Mouse (Mus musculus) myocyte (in vitro differentiated cells): Measurements from ENCODE around the gene Prelid1. TPM values are rescaled to one million over a fixed set of nuclear protein-coding genes. Genes with fewer than 3 reads are reported as not detected.

Experiments
- H3K27me3 ChIP-seq: one replicate; pipeline ENCODE4 v1.6.1; 2011; ENCODE audit not compliant: control insufficient read depth, insufficient read depth, insufficient read length
- H3K36me3 ChIP-seq: one replicate; pipeline ENCODE4 v1.6.1; 2011; ENCODE audit not compliant: control insufficient read depth, insufficient read depth
- H3K4me2 ChIP-seq: one replicate; pipeline ENCODE4 v1.6.1; 2011; ENCODE audit warnings: low read depth, control low read depth
- H3K4me3 ChIP-seq: one replicate; pipeline ENCODE4 v1.5.1; 2011; ENCODE audit warnings: mild to moderate bottlenecking, control low read depth, moderate library complexity
- H3K79me2 ChIP-seq: one replicate; pipeline ENCODE4 v1.6.1; 2011; ENCODE audit not compliant: control insufficient read depth, insufficient read depth
- H3ac ChIP-seq: one replicate; pipeline ENCODE4 v1.6.1; 2011; ENCODE audit not compliant: control insufficient read depth, insufficient read length
- CEBPB ChIP-seq: IDR thresholded peaks from 2 replicates; pipeline ENCODE4 v1.6.1; 2011; ENCODE audit warnings: mild to moderate bottlenecking, moderate library complexity; ENCODE audit not compliant: poor library complexity, insufficient read depth, severe bottlenecking
- E2F4 ChIP-seq: IDR thresholded peaks from one replicate; pipeline ENCODE4 v1.6.1; 2011; ENCODE audit warnings: mild to moderate bottlenecking, control low read depth, moderate library complexity; ENCODE audit not compliant: insufficient read depth
- MAX ChIP-seq: IDR thresholded peaks from one replicate; pipeline ENCODE4 v1.6.1; 2011; ENCODE audit warnings: low read depth, mild to moderate bottlenecking, control low read depth
- MYOD1 ChIP-seq, 3 experiments: IDR thresholded peaks; one replicate each; pipeline ENCODE4 v1.6.1; 2011; ENCODE audit warnings: control low read depth in 2 of 3, low read depth in 2 of 3, mild to moderate bottlenecking in 2 of 3, moderate library complexity in 1 of 3; ENCODE audit not compliant: insufficient read length in 2 of 3, control insufficient read depth in 1 of 3
- MYOG ChIP-seq, 3 experiments: IDR thresholded peaks; one replicate each; pipeline ENCODE4 v1.6.1; 2011; ENCODE audit warnings: control low read depth in 2 of 3, low read depth in 2 of 3, mild to moderate bottlenecking in 2 of 3; ENCODE audit not compliant: insufficient read length in 2 of 3, control insufficient read depth in 1 of 3, insufficient read depth in 1 of 3
- POLR2A ChIP-seq: IDR thresholded peaks from one replicate; pipeline ENCODE4 v1.6.1; 2011; ENCODE audit warnings: low read depth, mild to moderate bottlenecking, control low read depth, moderate library complexity; ENCODE audit not compliant: insufficient read length
- POLR2AphosphoS2 ChIP-seq: IDR thresholded peaks from one replicate; pipeline ENCODE4 v1.6.1; 2011; ENCODE audit warnings: low read depth, control low read depth; ENCODE audit not compliant: insufficient read length
- REST ChIP-seq: IDR thresholded peaks from one replicate; pipeline ENCODE4 v1.6.1; 2011; ENCODE audit warnings: mild to moderate bottlenecking, control low read depth, moderate library complexity; ENCODE audit not compliant: insufficient read depth, insufficient read length
- SRF ChIP-seq: IDR thresholded peaks from one replicate; pipeline ENCODE4 v1.6.1; 2011; ENCODE audit warnings: low read depth; ENCODE audit not compliant: control insufficient read depth, insufficient read length
- TCF12 ChIP-seq: IDR thresholded peaks from one replicate; pipeline ENCODE4 v1.6.1; 2011; ENCODE audit warnings: mild to moderate bottlenecking, control low read depth; ENCODE audit not compliant: poor library complexity, insufficient read depth, severe bottlenecking
- TCF3 ChIP-seq: IDR thresholded peaks from one replicate; pipeline ENCODE4 v1.6.1; 2011; ENCODE audit warnings: low read depth, control low read depth; ENCODE audit not compliant: insufficient read length
- USF1 ChIP-seq: IDR thresholded peaks from one replicate; pipeline ENCODE4 v1.6.1; 2011; ENCODE audit warnings: low read depth, mild to moderate bottlenecking, control low read depth, moderate library complexity
- polyA plus RNA-seq: library from polyadenylated mRNA; unstranded; fragments of >200 nt; fragmentation: generic; extraction: Trizol; gene quantifications from one replicate; pipeline ENCODE4 v1.2.1, GENCODE M21; 2012; ENCODE audit warnings: missing spikeins

Gene Prelid1
- polyA plus RNA-seq, 1 experiment: 365 TPM

- TF ChIP-seq CEBPB (no peak), TCF3 (no peak), REST (no peak), POLR2AphosphoS2 (no peak), POLR2A (no peak), MYOG (IDR thresholded peaks at IDR 0.05; ENCODE audit: control insufficient read depth in 1 of 3, insufficient read depth in 1 of 3, insufficient read length in 2 of 3, low read depth in 2 of 3) (no peak), USF1 (no peak), MAX (no peak), TCF12 (no peak), SRF (no peak), E2F4 (no peak), MYOD1 (IDR thresholded peaks at IDR 0.05; ENCODE audit: control insufficient read depth in 1 of 3, insufficient read length in 2 of 3, low read depth in 2 of 3) (no peak)
- Histone ChIP-seq H3K79me2 (no peaks in the 10 kb centered on the region), H3K4me2 (no peak overlapping the region), H3K27me3 (no peaks in the 10 kb centered on the region), H3ac (no peak overlapping the region), H3K4me3 (no peak overlapping the region), H3K36me3 (peaks cover 34% of the 10 kb centered on the region)
Observed at GRCm38 (mm10) chr13:55346745-55347144, 26.4 kb downstream of the Prelid1 start.

GRCm38 (mm10) chr13:55361145-55361544 is 40.8 kb downstream of the Prelid1 start:
- H3K4me2 ChIP-seq: peak overlapping the region; percentile 86
- no peak overlapping the region for H3ac ChIP-seq
- H3K36me3 ChIP-seq: peaks cover 20% of the 10 kb centered on the region
- no peak for TF ChIP-seq CEBPB
- no peak for TF ChIP-seq USF1
- peak overlapping the region; percentile 70 for H3K4me3 ChIP-seq
- peaks cover 61% of the 10 kb centered on the region for H3K79me2 ChIP-seq
- peaks cover 7% of the 10 kb centered on the region for H3K27me3 ChIP-seq

- peak overlapping the region; percentile 20 for H3ac ChIP-seq
- peak overlapping the region; percentile 86 for H3K4me2 ChIP-seq
- peaks cover 52% of the 10 kb centered on the region for H3K79me2 ChIP-seq
- TF ChIP-seq TCF3: no peak
- TF ChIP-seq POLR2A: no peak
- TF ChIP-seq REST: no peak
- no peak for TF ChIP-seq TCF12
- no peak for TF ChIP-seq USF1
- TF ChIP-seq MYOD1 (IDR thresholded peaks at IDR 0.05; ENCODE audit: control insufficient read depth in 1 of 3, insufficient read length in 2 of 3, low read depth in 2 of 3): peak; percentile 7 to 94 (median 88)
- peak in 1 of 3 experiments; percentile 54 for TF ChIP-seq MYOG (IDR thresholded peaks at IDR 0.05; ENCODE audit: control insufficient read depth in 1 of 3, insufficient read depth in 1 of 3, insufficient read length in 2 of 3, low read depth in 2 of 3)
- no peak for TF ChIP-seq MAX
- TF ChIP-seq POLR2AphosphoS2: no peak
- TF ChIP-seq CEBPB: no peak
- no peak for TF ChIP-seq SRF
- no peak for TF ChIP-seq E2F4
- peak overlapping the region; percentile 70 for H3K4me3 ChIP-seq
- H3K27me3 ChIP-seq: peaks cover 7% of the 10 kb centered on the region
- H3K36me3 ChIP-seq: peaks cover 12% of the 10 kb centered on the region
Observed at GRCm38 (mm10) chr13:55361974-55362452, 41.7 kb downstream of the Prelid1 start.

- H3K36me3 ChIP-seq: peaks cover 10% of the 10 kb centered on the region
- TF ChIP-seq POLR2AphosphoS2 (peak; percentile 20), E2F4 (peak; percentile 38), CEBPB (no peak), MYOD1 (IDR thresholded peaks at IDR 0.05; ENCODE audit: control insufficient read depth in 1 of 3, insufficient read length in 2 of 3, low read depth in 2 of 3) (no peak), SRF (peak; percentile 41), POLR2A (peak; percentile 49)
- peak within 1 kb of the TSS; percentile 70 for H3K4me3 ChIP-seq
Observed at GRCm38 (mm10) chr13:55362453-55363060, 42.3 kb downstream of the Prelid1 start, which contains the start of gene Lman2. TSS of gene Lman2 (minus strand) at chr13:55362783.

GRCm38 (mm10) chr13:55368401-55368800 is 48.1 kb downstream of the Prelid1 start:
- Histone ChIP-seq H3K27me3 (peaks cover 13% of the 10 kb centered on the region), H3K36me3 (no peaks in the 10 kb centered on the region), H3K4me3 (no peak overlapping the region), H3K79me2 (no peaks in the 10 kb centered on the region), H3ac (no peak overlapping the region), H3K4me2 (no peak overlapping the region)
- TF ChIP-seq TCF3 (no peak), MYOG (IDR thresholded peaks at IDR 0.05; ENCODE audit: control insufficient read depth in 1 of 3, insufficient read depth in 1 of 3, insufficient read length in 2 of 3, low read depth in 2 of 3) (no peak), MYOD1 (IDR thresholded peaks at IDR 0.05; ENCODE audit: control insufficient read depth in 1 of 3, insufficient read length in 2 of 3, low read depth in 2 of 3) (no peak), CEBPB (no peak), SRF (no peak), E2F4 (no peak), POLR2AphosphoS2 (no peak), MAX (no peak), USF1 (no peak), TCF12 (no peak), POLR2A (no peak), REST (no peak)

More at GRCm38 (mm10) chr13:55362453-55363060, 42.3 kb downstream of the Prelid1 start, which contains the start of gene Lman2:
- peaks cover 47% of the 10 kb centered on the region for H3K79me2 ChIP-seq
- peaks cover 7% of the 10 kb centered on the region for H3K27me3 ChIP-seq
- H3K4me2 ChIP-seq: peak within 1 kb of the TSS; percentile 86
- peak within 1 kb of the TSS; percentile 20 for H3ac ChIP-seq
